Mouse (Mus musculus) gastrocnemius, postnatal 25 days (tissue): ENCODE measurements around the gene Zfp605. TPM values are rescaled to one million over a fixed set of nuclear protein-coding genes. Genes with fewer than 3 reads are reported as not detected.
A peak's percentile ranks its signal among the peaks of the same experiment; 100 is the strongest.
"Not testable (repeated sequence)": the region's sequence is repeated elsewhere in the genome, so short reads cannot be mapped to it uniquely, and the experiment has no call there.

Source experiments
- DNase-seq: peaks from one replicate; pipeline ENCODE4 v3.0.0; 2022
- total RNA-seq, 2 experiments: library from RNA; stranded (reverse); gene quantifications; 1 replicate in 1 of 2; 2 replicates in 1 of 2; pipeline ENCODE4 v1.2.3; 2021

Gene Zfp605
- total RNA-seq, 2 experiments from 2014 or later, result 3.1 to 3.8 TPM

GRCm38 (mm10) chr5:110107581-110108304 is 2.1 kb upstream of the Zfp605 start, which contains the start of gene Gtpbp6:
TSS of gene Gtpbp6 (minus strand) at chr5:110108197.
- peak; percentile 96 for DNase-seq

- no peak for DNase-seq
These were observed 1.6 kb upstream of the Zfp605 start for GRCm38 (mm10) chr5:110108305-110108628.

GRCm38 (mm10) chr5:110122380-110122779 is 12.5 kb downstream of the Zfp605 start:
- DNase-seq, result not testable (repeated sequence)

GRCm38 (mm10) chr5:110135293-110136086 is 25.6 kb downstream of the Zfp605 start, which contains the start of gene Chfr:
TSS of gene Chfr (plus strand) at chr5:110135842.
- peak; percentile 98 for DNase-seq

- no peak for DNase-seq
These were observed 26.2 kb downstream of the Zfp605 start for GRCm38 (mm10) chr5:110136087-110136464.

GRCm38 (mm10) chr5:110137816-110138215 is 27.9 kb downstream of the Zfp605 start:
- no peak for DNase-seq

- DNase-seq, result no peak
These were observed 29.4 kb downstream of the Zfp605 start for GRCm38 (mm10) chr5:110139325-110139724.

- DNase-seq, result no peak
These were observed 30.5 kb downstream of the Zfp605 start for GRCm38 (mm10) chr5:110140424-110140823.

- peak; percentile 28 for DNase-seq
These were observed 32.4 kb downstream of the Zfp605 start for GRCm38 (mm10) chr5:110142309-110142708.

- DNase-seq, result no peak
These were observed 33.1 kb downstream of the Zfp605 start for GRCm38 (mm10) chr5:110143007-110143406.

GRCm38 (mm10) chr5:110169374-110169773 is 59.5 kb downstream of the Zfp605 start:
- DNase-seq, result no peak

GRCm38 (mm10) chr5:110176362-110177020 is 66.6 kb downstream of the Zfp605 start, which contains the start of gene Golga3:
TSS of gene Golga3 (plus strand) at chr5:110176701.
- DNase-seq, result peak; percentile 93

GRCm38 (mm10) chr5:110177021-110177420 is 67.1 kb downstream of the Zfp605 start:
- no peak for DNase-seq

- DNase-seq, result no peak
These were observed 68.7 kb downstream of the Zfp605 start for GRCm38 (mm10) chr5:110178628-110179027.

Other genes starting within 250 kb of the Zfp605 start
- 1 to 10 TPM; 4.1 to 4.5 TPM for gene Gm15446, start 186.7 kb upstream of the Zfp605 start, total RNA-seq
- 1 to 10 TPM; 7.1 to 8.5 TPM for gene Zfp932, start 113.6 kb upstream of the Zfp605 start, total RNA-seq
- 1 to 10 TPM in 1 of 2 experiments, under 1 TPM in 1; 0.64 to 1.7 TPM for gene Gm17655, start 37.6 kb upstream of the Zfp605 start, total RNA-seq
- under 1 TPM; 0.21 to 0.26 TPM for gene Gm35315, start 15.7 kb upstream of the Zfp605 start, total RNA-seq
- not detected for gene Plcxd1, start 10.1 kb upstream of the Zfp605 start, total RNA-seq
- 10 to 100 TPM; 12.3 to 13.4 TPM for gene Gtpbp6, start 1.9 kb upstream of the Zfp605 start, total RNA-seq
- 10 to 100 TPM; 14.5 to 15.7 TPM for gene Chfr, start 25.8 kb downstream of the Zfp605 start, total RNA-seq
- 10 to 100 TPM; 38.0 to 40.6 TPM for gene Golga3, start 66.6 kb downstream of the Zfp605 start, total RNA-seq
- 10 to 100 TPM; 24.3 to 24.4 TPM for gene Ankle2, start 120.9 kb downstream of the Zfp605 start, total RNA-seq
- 10 to 100 TPM; 21.8 to 24.1 TPM for gene Pgam5, start 159.8 kb downstream of the Zfp605 start, total RNA-seq
- 10 to 100 TPM; 45.2 to 46.4 TPM for gene Pxmp2, start 176.1 kb downstream of the Zfp605 start, total RNA-seq
- 1 to 10 TPM in 1 of 2 experiments, under 1 TPM in 1; 0.92 to 1.4 TPM for gene Pole, start 176.2 kb downstream of the Zfp605 start, total RNA-seq
- not detected for gene P2rx2, start 233.1 kb downstream of the Zfp605 start, total RNA-seq
- not detected for gene Lrcol1, start 234.6 kb downstream of the Zfp605 start, total RNA-seq